Mouse (Mus musculus) olfactory bulb, adult 2 months (tissue): ENCODE measurements around the gene Sgms1. TPM values are rescaled to one million over a fixed set of nuclear protein-coding genes. Genes with fewer than 3 reads are reported as not detected.

ENCODE experiments used
- H3K27ac ChIP-seq: fragments of 200-500 bp; 2 replicates; pipeline ENCODE4 v1.5.1; 2012; ENCODE audit warnings: low read depth, low read length; ENCODE audit not compliant: insufficient read depth
- H3K4me1 ChIP-seq: fragments of 200-500 bp; 2 replicates; pipeline ENCODE4 v1.6.1; 2012; ENCODE audit warnings: low read length; ENCODE audit not compliant: control insufficient read depth, insufficient read depth
- H3K4me3 ChIP-seq: fragments of 200-500 bp; 2 replicates; pipeline ENCODE4 v1.5.1; 2012; ENCODE audit warnings: mild to moderate bottlenecking, low read depth, low read length, moderate library complexity; ENCODE audit not compliant: insufficient read depth
- CTCF ChIP-seq: fragments of 200-500 bp; IDR thresholded peaks from 2 replicates; pipeline ENCODE4 v1.5.1; 2012; ENCODE audit warnings: low read depth, mild to moderate bottlenecking, low read length, moderate library complexity; ENCODE audit not compliant: insufficient read depth
- POLR2A ChIP-seq: fragments of 200-500 bp; IDR thresholded peaks from 2 replicates; pipeline ENCODE4 v1.6.1; 2012; ENCODE audit warnings: mild to moderate bottlenecking, low read depth, low read length, moderate library complexity; ENCODE audit not compliant: insufficient read depth
- WGBS: fragments of 180-500 bp; shearing (Covaris S2); methylation state at CpG from one replicate; pipeline ENCODE4 v1.1.7; 2018; 5-methylcytosine and 5-hydroxymethylcytosine counted together
- polyA plus RNA-seq: library from polyadenylated mRNA; stranded (reverse); fragments of >200 nt; gene quantifications from 2 replicates; pipeline ENCODE4 v1.2.4, GENCODE M21; 2012; ENCODE audit warnings: low replicate concordance; ENCODE audit not compliant: missing spikeins, insufficient read depth, insufficient read length

The Sgms1 gene
- polyA plus RNA-seq, 1 experiment = not detected

DNA sequence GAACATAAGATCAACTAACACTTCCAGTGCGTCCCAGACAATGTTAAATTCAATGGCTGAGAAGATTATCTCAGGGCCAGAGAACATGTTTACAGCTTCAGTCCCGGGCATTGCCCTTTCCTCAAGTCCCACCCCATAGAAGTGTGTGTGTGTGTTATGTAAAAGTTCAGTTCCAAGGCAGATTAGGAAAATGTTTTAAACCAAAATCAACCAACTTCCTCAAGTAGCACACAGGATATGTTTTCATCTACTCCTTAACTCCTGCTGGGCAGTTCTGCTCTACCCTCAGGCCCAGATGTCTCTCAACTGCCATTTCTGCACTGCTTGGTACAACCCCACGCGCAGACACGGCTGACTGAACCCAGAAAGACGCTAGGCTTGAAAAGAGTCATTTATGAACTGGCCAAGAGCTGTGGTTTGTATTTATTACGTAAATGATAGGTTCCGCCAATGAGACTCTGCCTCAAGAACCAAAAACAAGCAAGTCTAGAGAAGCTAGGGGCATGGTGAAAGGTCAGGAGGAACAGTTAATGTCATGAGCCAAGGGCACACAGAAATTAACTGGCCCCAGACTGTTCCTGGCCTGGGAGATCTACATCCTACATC, 134.7 kb downstream of the Sgms1 start:
- peaks cover 2% of the 10 kb centered on the region; the same call in 1 of the 2 replicates for H3K4me1 ChIP-seq
- H3K4me3 ChIP-seq = no peak overlapping the region
- peak overlapping the region; percentile 26; the same call in 1 of the 2 replicates for H3K27ac ChIP-seq
- 63% methylated on average over 8 of the region's 8 CpGs for WGBS
- no peak for TF ChIP-seq CTCF
- no peak for TF ChIP-seq POLR2A

DNA sequence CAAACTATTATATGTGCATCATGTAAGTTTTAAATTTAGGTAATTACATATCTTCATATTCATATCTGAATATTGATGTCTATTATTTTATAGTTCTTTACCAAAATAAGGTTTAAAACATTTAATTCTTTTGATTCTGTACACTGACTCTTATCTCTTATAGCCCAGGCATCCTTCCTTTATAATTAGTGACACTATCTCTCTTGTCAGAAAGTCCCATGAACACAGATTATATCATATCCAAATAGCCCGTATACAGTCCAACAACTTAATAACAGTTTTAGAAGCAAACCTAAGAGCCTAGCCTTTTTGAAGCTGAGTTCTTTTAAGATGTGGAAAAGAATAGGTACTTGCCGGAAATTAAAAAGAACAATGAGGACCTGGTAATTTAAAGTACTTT, 135.3 kb downstream of the Sgms1 start:
- 86% methylated on average over 2 of the region's 2 CpGs for whole genome bisulfite sequencing
- Histone ChIP-seq H3K4me1 (peaks cover 2% of the 10 kb centered on the region; the same call in 1 of the 2 replicates), H3K27ac (no peak overlapping the region), H3K4me3 (no peak overlapping the region)
- TF ChIP-seq CTCF = no peak
- no peak for TF ChIP-seq POLR2A

DNA sequence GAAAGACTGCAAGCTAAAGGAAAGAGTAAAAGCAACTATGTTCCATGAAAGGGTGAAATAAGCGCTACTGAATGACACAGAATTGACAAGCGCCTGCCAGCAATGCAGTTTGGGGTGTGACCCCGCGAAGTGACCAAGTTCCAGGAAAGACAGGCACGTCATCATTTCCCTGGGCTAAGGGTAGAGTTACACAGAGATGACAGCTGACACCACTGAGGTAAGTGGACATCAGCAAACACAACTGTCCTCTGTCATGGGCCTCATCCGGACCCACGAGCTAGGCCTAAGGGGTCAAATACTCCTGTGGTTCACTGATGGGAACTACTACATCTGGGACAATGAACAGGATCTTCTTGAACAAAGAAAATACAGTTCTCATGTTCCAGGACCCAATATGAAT, 136.5 kb downstream of the Sgms1 start:
- Histone ChIP-seq H3K4me1 (peaks cover 2% of the 10 kb centered on the region; the same call in 1 of the 2 replicates), H3K4me3 (no peak overlapping the region), H3K27ac (no peak overlapping the region)
- 95% methylated on average over 7 of the region's 7 CpGs for WGBS
- TF ChIP-seq POLR2A (no peak), CTCF (no peak)

DNA sequence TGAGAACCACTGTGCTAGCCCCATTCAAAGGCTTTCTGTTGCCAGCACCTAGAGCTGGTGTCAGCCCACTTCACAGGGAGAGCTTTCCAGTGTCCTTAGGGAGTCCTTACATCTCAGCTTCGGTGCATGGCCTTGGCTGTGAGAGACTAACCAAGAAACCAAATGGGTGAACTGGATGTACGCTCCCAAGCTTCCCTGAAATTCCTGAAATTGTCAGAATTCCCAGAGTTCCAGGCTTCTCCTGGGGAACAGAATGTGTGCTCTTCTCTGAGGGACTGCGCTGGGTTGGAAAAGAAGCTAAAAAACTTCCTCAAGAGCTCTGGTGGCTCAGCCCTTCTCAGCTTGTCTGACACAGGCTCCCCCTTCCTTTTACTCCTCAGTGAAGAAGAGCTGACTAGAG, 137.1 kb downstream of the Sgms1 start:
- peaks cover 2% of the 10 kb centered on the region; the same call in 1 of the 2 replicates for H3K4me1 ChIP-seq
- no peak overlapping the region for H3K27ac ChIP-seq
- no peak for TF ChIP-seq POLR2A
- TF ChIP-seq CTCF = no peak
- no peak overlapping the region for H3K4me3 ChIP-seq
- 88% methylated on average over 3 of the region's 3 CpGs for WGBS

DNA sequence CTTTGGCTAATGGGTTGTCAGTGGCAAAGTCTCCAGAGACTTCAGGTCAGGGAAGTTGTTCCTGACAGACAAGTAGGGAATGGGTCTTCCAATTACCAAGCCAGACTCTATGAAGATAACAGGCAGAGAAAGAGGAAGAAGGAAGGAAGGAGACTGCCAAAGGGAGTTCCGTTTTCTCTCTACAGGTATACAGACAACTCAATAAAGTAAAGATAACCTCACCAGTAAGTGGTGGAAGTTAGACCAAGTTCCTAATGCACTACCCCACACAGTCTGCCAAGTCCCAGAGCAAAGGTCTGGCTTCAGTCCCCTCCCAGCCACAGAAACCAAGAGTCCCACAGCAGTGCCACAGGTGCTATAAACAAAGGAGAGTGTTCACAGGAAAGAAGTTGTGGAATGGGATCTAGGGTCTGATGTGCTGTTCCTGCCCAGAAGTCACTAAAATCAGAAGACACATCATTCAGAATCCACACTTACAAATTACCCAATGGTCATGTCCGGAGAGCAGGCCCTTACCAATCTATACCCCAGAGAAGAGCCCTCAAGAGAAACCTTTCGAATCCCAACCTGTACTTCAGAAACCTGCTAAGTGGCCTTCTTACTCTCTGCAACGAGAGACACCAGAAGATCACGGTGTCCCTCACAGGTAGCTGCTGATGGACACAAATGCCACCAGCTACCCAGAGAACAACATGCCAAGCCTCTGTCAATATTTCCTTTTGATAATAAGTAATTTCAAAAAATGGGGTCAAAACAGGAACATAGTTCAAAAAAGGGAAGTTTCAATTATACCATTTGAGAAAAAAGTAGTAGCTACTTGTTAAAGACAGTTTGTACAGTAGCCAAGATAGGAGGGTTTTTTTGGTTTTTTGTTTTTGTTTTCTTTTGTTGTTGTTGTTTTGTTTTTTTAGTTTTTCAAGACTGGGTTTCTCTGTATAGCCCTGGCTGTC, 140.1 kb downstream of the Sgms1 start:
- Histone ChIP-seq H3K4me3 (no peak overlapping the region), H3K4me1 (no peaks in the 10 kb centered on the region), H3K27ac (no peak overlapping the region)
- WGBS = 94% methylated on average over 5 of the region's 5 CpGs
- TF ChIP-seq CTCF (no peak), POLR2A (no peak)

DNA sequence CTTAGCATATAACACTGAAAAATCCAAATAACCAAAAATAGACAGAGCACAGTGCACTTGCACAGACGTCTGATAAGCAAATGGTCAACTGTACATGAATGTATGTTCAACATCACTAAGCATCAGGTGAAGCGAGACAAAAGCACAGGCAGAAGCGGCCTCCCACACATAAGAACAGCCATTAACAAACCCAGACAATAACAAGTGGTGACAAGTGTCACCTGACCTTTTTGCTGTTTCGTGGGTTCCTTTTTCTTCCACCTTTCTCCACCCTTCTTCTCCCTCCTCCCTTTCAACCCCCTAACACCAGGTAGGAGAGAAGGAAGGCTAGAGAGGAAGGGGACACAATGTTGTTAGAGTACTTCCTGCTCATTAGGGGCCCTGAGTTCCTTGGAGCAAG, 144.6 kb downstream of the Sgms1 start:
- WGBS = 87% methylated on average over 4 of the region's 4 CpGs
- Histone ChIP-seq H3K4me1 (no peaks in the 10 kb centered on the region), H3K4me3 (no peak overlapping the region), H3K27ac (no peak overlapping the region)
- TF ChIP-seq POLR2A (no peak), CTCF (no peak)

DNA sequence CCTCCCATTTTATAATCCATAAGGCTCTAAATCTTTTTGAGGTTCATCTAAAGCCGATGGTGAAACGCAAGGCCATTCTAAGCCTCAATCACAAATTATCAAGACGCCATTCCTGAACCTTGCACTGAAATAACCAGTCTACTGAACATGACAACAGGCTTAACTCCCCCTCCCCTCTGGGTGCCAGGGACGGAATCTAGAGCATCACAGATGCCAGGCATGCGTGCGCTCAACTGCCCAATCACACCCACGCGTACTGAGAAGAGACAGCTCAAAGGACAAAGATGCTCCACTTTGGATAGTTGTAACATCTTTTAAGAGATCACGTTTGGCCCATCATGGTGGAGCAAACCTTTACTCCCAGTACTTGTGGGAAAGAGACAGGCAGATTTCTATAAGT, 146.3 kb downstream of the Sgms1 start:
- H3K27ac ChIP-seq = no peak overlapping the region
- WGBS = 91% methylated on average over 9 of the region's 9 CpGs

DNA sequence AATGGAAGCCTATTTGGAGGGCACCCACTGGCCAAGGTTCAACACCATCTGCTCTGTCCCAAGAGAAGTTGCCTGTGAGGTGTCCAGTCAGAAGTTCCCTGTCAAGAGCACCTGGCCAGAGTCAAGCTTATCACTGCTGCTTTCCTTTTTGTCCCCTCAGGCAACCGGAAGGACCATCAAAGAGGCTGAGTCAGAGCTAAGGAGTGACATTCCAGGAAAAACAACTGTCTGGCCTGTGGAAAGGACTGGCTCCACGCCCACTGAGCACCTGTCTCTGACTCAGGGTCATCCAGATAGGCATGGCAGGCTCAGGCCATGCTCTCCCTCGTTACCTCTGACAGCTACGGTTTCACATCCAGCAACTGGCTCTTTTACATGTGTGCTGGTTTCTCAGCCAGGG, 147.4 kb downstream of the Sgms1 start:
- H3K4me3 ChIP-seq = no peak overlapping the region
- H3K4me1 ChIP-seq = no peaks in the 10 kb centered on the region
- 83% methylated on average over 4 of the region's 4 CpGs for WGBS
- no peak for TF ChIP-seq POLR2A
- no peak for TF ChIP-seq CTCF
- H3K27ac ChIP-seq = no peak overlapping the region

More for the DNA sequence above, 146.3 kb downstream of the Sgms1 start:
- Histone ChIP-seq H3K4me3 (no peak overlapping the region), H3K4me1 (no peaks in the 10 kb centered on the region)
- TF ChIP-seq POLR2A = no peak
- TF ChIP-seq CTCF = no peak

DNA sequence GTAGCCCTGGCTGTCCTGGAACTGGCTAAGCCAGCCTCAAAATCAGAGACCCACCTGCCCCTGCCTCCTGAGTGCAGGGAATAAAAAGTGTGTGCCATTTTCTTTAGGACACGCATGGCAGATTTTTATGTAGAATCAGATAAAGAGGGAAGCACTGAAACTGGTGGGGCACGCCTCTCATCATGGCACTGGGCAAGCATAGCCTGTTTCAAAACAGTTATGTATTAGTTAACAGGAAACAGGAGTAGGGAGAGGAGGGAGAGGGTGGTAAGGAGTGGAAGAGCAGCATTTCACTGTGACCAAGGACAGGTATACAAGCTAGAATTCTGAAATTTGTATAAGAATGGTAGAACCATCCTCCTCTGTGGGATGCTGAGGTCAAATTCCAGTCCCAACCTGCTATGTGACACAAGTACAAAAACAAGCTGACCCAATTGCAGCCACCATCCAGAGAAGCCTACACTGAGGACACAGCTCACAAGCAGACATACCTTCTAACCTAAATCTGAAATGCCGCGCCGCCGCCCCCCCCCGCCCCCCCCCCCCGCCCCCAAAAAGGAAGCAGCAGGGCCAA, 149.0 kb downstream of the Sgms1 start:
- Histone ChIP-seq H3K27ac (no peak overlapping the region), H3K4me3 (no peak overlapping the region), H3K4me1 (no peaks in the 10 kb centered on the region)
- WGBS = 72% methylated on average over 8 of the region's 8 CpGs
- TF ChIP-seq CTCF (no peak), POLR2A (no peak)

DNA sequence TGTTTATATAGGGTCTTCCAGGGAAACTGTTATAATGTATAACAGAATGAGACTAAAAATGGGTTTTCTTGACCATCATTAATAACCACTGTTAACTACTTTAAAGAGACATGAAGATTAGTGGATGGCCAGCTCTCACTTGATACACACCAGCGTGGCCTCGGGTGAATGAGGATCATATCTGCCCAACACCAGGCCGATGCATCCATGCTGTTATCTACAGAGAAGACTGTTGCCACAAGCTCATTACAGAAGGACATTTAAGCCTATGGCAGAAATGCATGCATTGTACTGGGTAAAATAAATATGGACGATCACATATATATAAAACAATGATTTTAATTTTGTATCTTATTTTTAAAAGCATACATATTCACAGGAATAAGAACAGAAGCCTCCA, 149.6 kb downstream of the Sgms1 start:
- H3K4me3 ChIP-seq = no peak overlapping the region
- H3K27ac ChIP-seq = no peak overlapping the region
- 96% methylated on average over 4 of the region's 4 CpGs for WGBS
- TF ChIP-seq CTCF (no peak), POLR2A (no peak)
- no peaks in the 10 kb centered on the region for H3K4me1 ChIP-seq
